Mouse (Mus musculus): ENCODE measurements at regions not wholly inside any gene's neighbourhood (a gene's known extent, or its start where the extent isn't known, plus 50 kb on each side); places are given as distances from the start of the nearest gene placed in this dataset.
A peak's percentile ranks its signal among the peaks of the same experiment; 100 is the strongest.

GRCm38 (mm10) chr3:27815201-27815695 is 80.9 kb downstream of the Tmem212 start:
- H3K4me2 ChIP-seq: no peak overlapping the region
- no peak for ATAC-seq
- no peak overlapping the region for H3K27ac ChIP-seq
- H3K9ac ChIP-seq: no peak overlapping the region
- H3K4me1 ChIP-seq: no peaks in the 10 kb centered on the region
- H3K27me3 ChIP-seq: no peaks in the 10 kb centered on the region
- H3K36me3 ChIP-seq (ENCODE audit: poor library complexity, severe bottlenecking): no peaks in the 10 kb centered on the region
- H3K9me3 ChIP-seq (replicated peaks): no peaks in the 10 kb centered on the region
- no peak overlapping the region for H3K4me3 ChIP-seq
- WGBS: 91% methylated on average over 6 of the region's 6 CpGs

- Histone ChIP-seq H3K27me3 (no peaks in the 10 kb centered on the region), H3K27ac (no peak overlapping the region), H3K4me1 (no peaks in the 10 kb centered on the region), H3K9ac (no peak overlapping the region), H3K4me2 (no peak overlapping the region), H3K36me3 (ENCODE audit: poor library complexity, severe bottlenecking) (no peaks in the 10 kb centered on the region), H3K9me3 (replicated peaks) (no peaks in the 10 kb centered on the region), H3K4me3 (no peak overlapping the region)
- WGBS: 72% methylated on average over 5 of the region's 5 CpGs
- ATAC-seq: no peak
Measured at GRCm38 (mm10) chr3:27804271-27804670, 91.9 kb downstream of the Tmem212 start.

DNA sequence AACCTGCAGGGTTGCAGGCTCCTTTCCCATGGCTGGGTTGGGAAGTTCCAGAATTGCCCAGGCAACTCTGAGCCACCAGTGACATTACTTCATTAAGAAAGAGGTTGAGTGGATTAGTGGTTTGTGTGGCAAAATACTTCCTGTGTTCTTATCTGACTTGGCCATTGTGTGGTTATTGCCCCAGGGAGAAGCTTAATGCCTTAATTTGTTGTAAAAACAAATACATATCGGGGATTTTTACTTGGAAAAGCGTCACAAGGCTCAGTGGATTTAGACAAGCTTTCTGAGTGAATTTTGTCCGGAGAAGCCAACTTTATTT is 80.5 kb upstream of the Fndc3b start:
- no peak overlapping the region for H3K4me2 ChIP-seq
- no peaks in the 10 kb centered on the region for H3K9me3 ChIP-seq (replicated peaks)
- no peak overlapping the region for H3K4me3 ChIP-seq
- no peaks in the 10 kb centered on the region for H3K27me3 ChIP-seq
- H3K27ac ChIP-seq: no peak overlapping the region
- no peaks in the 10 kb centered on the region for H3K36me3 ChIP-seq (ENCODE audit: poor library complexity, severe bottlenecking)
- H3K4me1 ChIP-seq: 0 out of 2 replicates have a peak, but pooled peaks cover under 1% of the 10 kb centered on the region
- H3K9ac ChIP-seq: no peak overlapping the region
- WGBS: 76% methylated on average over 3 of the region's 3 CpGs
- ATAC-seq: no peak

DNA sequence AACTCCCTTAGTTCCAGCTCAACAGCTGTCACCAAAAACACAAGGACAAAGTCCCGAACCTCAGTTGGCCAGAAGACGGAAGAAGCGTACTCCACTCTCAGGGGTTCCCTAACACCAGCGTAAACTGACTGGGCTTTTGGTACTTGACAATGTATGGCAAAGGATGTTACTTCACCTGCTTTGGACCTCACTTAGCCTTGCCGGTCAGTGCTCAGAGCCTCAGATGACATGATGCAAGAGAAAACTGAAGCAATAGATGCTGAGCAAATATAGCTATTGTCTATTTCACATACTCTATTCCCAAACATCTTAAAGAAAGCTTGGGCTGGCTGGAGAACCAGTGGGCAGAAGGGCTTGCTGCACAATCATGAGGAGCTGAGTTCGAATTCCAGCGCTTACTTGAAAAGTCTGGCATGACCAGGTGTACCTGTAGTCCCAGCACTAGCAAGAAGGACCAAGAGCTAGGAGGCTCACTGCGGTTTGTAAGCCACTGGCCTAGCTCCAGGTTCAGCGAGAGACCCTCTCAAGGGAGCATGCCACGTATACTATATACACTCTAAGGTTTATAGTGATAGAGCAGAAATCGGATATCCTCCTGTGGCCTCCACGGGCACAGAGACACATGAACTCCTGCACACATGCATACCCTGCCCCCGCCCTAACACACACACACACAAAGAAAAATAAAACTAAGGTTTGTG is 80.0 kb upstream of the Fndc3b start:
- H3K9me3 ChIP-seq (replicated peaks): no peaks in the 10 kb centered on the region
- H3K9ac ChIP-seq: no peak overlapping the region
- no peaks in the 10 kb centered on the region for H3K27me3 ChIP-seq
- no peaks in the 10 kb centered on the region for H3K36me3 ChIP-seq (ENCODE audit: poor library complexity, severe bottlenecking)
- 0 out of 2 replicates have a peak, but pooled peaks cover 3% of the 10 kb centered on the region for H3K4me1 ChIP-seq
- no peak for ATAC-seq
- WGBS: 94% methylated on average over 13 of the region's 13 CpGs
- no peak overlapping the region for H3K4me3 ChIP-seq
- no peak overlapping the region for H3K27ac ChIP-seq
- H3K4me2 ChIP-seq: no peak overlapping the region

- no peak overlapping the region for H3K9ac ChIP-seq
- peaks cover 37% of the 10 kb centered on the region for H3K4me1 ChIP-seq
- H3K4me2 ChIP-seq: no peak overlapping the region
- ATAC-seq: no peak
- no peak overlapping the region for H3K27ac ChIP-seq
- WGBS: 43% methylated on average over 2 of the region's 2 CpGs
- H3K27me3 ChIP-seq: no peaks in the 10 kb centered on the region
- no peak overlapping the region for H3K4me3 ChIP-seq
- no peaks in the 10 kb centered on the region for H3K9me3 ChIP-seq (replicated peaks)
- H3K36me3 ChIP-seq (ENCODE audit: poor library complexity, severe bottlenecking): no peaks in the 10 kb centered on the region
Measured at GRCm38 (mm10) chr3:27783926-27784325, 72.8 kb upstream of the Fndc3b start.

DNA sequence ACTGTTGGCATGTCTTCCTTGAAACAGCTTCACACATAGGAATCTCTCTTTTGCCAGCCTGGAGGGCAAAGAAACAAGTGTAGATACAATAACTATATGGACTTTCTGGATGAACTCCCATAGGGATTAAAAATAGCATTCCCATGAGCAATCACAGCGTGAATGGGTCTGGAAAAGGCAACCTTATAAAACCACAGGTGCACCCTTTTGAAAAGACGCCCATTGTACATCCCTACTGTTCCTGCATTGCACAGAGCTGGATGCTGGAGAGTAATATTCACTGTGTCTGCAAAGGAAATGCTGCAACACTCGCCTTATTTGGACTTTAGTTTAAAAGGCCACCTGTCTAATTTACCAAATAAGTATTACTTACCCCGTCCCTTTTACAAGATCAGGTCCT is 72.4 kb upstream of the Fndc3b start:
- H3K4me2 ChIP-seq: no peak overlapping the region
- WGBS: 19% methylated on average over 4 of the region's 4 CpGs

GRCm38 (mm10) chr3:27782056-27782765 is 71.1 kb upstream of the Fndc3b start:
- Histone ChIP-seq H3K36me3 (ENCODE audit: poor library complexity, severe bottlenecking) (no peaks in the 10 kb centered on the region), H3K27me3 (no peaks in the 10 kb centered on the region), H3K4me1 (peaks cover 38% of the 10 kb centered on the region), H3K9me3 (replicated peaks) (no peaks in the 10 kb centered on the region), H3K27ac (no peak overlapping the region; the same call in 1 of the 2 replicates), H3K4me2 (peak overlapping the region; percentile 43), H3K9ac (0 out of 2 replicates have a peak overlapping the region, but pooled peaks have one; percentile 26), H3K4me3 (no peak overlapping the region)
- peak; percentile 75 for ATAC-seq
- 21% methylated on average over 19 of the region's 19 CpGs for WGBS

More for the DNA sequence above, 72.4 kb upstream of the Fndc3b start:
- ATAC-seq: no peak
- H3K4me1 ChIP-seq: peaks cover 38% of the 10 kb centered on the region
- no peak overlapping the region for H3K4me3 ChIP-seq
- H3K36me3 ChIP-seq (ENCODE audit: poor library complexity, severe bottlenecking): no peaks in the 10 kb centered on the region
- H3K9ac ChIP-seq: no peak overlapping the region
- no peaks in the 10 kb centered on the region for H3K27me3 ChIP-seq
- no peaks in the 10 kb centered on the region for H3K9me3 ChIP-seq (replicated peaks)
- no peak overlapping the region for H3K27ac ChIP-seq

DNA sequence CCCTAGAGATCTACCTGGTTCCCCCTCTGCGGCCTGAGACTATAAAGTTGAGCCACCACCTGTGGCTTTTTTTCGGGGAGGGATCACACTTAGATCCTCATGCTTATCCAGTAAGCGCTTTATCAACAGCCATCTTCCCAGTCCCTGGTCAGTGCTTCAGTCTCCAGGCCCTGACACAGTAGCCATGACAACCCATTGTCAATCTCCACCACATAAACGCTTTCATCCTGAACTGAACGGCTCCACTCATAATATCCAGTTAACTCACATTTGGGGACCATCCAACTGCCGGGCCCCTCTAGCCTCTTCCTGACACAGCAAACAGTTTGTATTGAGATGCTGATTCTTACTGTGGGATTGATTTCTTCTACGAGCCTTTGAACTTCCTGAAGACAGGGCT is 68.8 kb upstream of the Fndc3b start:
- Histone ChIP-seq H3K4me3 (no peak overlapping the region), H3K27me3 (no peaks in the 10 kb centered on the region), H3K36me3 (ENCODE audit: poor library complexity, severe bottlenecking) (no peaks in the 10 kb centered on the region), H3K27ac (no peak overlapping the region), H3K4me2 (no peak overlapping the region), H3K9me3 (replicated peaks) (no peaks in the 10 kb centered on the region), H3K4me1 (peaks cover 35% of the 10 kb centered on the region), H3K9ac (no peak overlapping the region)
- ATAC-seq: no peak
- 42% methylated on average over 7 of the region's 7 CpGs for WGBS

GRCm38 (mm10) chr3:27777751-27778150 is 66.6 kb upstream of the Fndc3b start:
- no peaks in the 10 kb centered on the region for H3K36me3 ChIP-seq (ENCODE audit: poor library complexity, severe bottlenecking)
- WGBS: 97% methylated on average over 6 of the region's 6 CpGs
- ATAC-seq: no peak
- H3K4me1 ChIP-seq: peaks cover 24% of the 10 kb centered on the region
- no peak overlapping the region for H3K9ac ChIP-seq
- no peak overlapping the region for H3K27ac ChIP-seq
- no peaks in the 10 kb centered on the region for H3K9me3 ChIP-seq (replicated peaks)
- no peaks in the 10 kb centered on the region for H3K27me3 ChIP-seq
- H3K4me2 ChIP-seq: no peak overlapping the region
- no peak overlapping the region for H3K4me3 ChIP-seq

DNA sequence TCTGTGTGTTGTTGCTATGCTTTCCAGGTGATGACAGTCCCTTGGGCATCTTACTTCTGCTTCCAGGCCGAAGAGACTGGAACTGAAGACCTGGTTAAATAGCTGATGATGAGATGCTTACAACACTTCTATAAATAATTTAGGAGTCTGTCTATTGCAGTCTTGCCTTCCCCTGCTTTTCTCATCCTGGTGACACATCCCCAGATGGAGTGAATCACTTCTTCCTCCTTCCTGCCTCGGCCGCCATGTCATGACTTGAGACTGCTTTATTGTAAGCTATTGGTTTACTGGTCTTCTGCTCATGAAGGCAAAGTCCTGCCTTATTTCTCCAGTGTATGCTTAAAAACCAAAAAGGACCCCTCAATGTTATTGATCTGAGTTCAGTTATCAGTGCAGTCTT is 62.1 kb upstream of the Fndc3b start:
- no peaks in the 10 kb centered on the region for H3K36me3 ChIP-seq (ENCODE audit: poor library complexity, severe bottlenecking)
- H3K9ac ChIP-seq: no peak overlapping the region
- no peak for ATAC-seq
- H3K9me3 ChIP-seq (replicated peaks): no peaks in the 10 kb centered on the region
- no peak overlapping the region for H3K4me3 ChIP-seq
- no peaks in the 10 kb centered on the region for H3K27me3 ChIP-seq
- no peaks in the 10 kb centered on the region for H3K4me1 ChIP-seq
- H3K4me2 ChIP-seq: no peak overlapping the region
- no peak overlapping the region for H3K27ac ChIP-seq
- 94% methylated on average over 3 of the region's 3 CpGs for WGBS

DNA sequence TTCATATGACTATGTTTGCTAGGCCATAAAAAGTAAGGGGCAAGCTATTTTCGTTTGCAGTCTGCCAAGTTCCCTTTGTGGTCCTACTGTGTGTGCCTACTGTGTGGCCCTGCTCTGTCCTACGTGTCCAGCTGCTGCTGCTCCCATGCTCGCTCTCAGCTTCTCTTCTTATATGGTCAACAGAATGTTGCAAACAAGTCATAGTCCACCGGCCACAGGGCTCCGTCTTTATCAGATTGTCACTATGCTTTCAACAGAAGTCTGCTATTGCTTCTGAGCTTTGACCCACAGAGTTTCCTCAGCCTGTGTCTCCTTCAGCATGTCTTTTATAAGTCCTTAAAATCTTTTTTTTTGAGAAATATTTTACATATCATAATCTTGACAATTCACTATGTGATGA is 58.3 kb upstream of the Fndc3b start:
- H3K4me3 ChIP-seq: no peak overlapping the region
- no peaks in the 10 kb centered on the region for H3K27me3 ChIP-seq
- no peak overlapping the region for H3K9ac ChIP-seq
- no peak overlapping the region for H3K4me2 ChIP-seq
- WGBS: 90% methylated on average over 5 of the region's 5 CpGs
- no peaks in the 10 kb centered on the region for H3K9me3 ChIP-seq (replicated peaks)
- no peak for ATAC-seq
- peaks cover 20% of the 10 kb centered on the region; the same call in 1 of the 2 replicates for H3K4me1 ChIP-seq
- no peaks in the 10 kb centered on the region for H3K36me3 ChIP-seq (ENCODE audit: poor library complexity, severe bottlenecking)
- H3K27ac ChIP-seq: no peak overlapping the region

- H3K9ac ChIP-seq: no peak overlapping the region
- H3K36me3 ChIP-seq (ENCODE audit: poor library complexity, severe bottlenecking): no peaks in the 10 kb centered on the region
- H3K27me3 ChIP-seq: no peaks in the 10 kb centered on the region
- 66% methylated on average over 8 of the region's 8 CpGs for WGBS
- no peak overlapping the region for H3K4me2 ChIP-seq
- ATAC-seq: no peak
- no peak overlapping the region for H3K27ac ChIP-seq
- H3K4me3 ChIP-seq: no peak overlapping the region
- H3K4me1 ChIP-seq: peaks cover 20% of the 10 kb centered on the region; the same call in 1 of the 2 replicates
- H3K9me3 ChIP-seq (replicated peaks): no peaks in the 10 kb centered on the region
Measured at GRCm38 (mm10) chr3:27767188-27767587, 56.1 kb upstream of the Fndc3b start.
